Mouse (Mus musculus): ENCODE results near the gene Ndufv1.
"Not testable (repeated sequence)": the region's sequence is repeated elsewhere in the genome, so short reads cannot be mapped to it uniquely, and the experiment has no call there.

The Ndufv1 gene

DNA sequence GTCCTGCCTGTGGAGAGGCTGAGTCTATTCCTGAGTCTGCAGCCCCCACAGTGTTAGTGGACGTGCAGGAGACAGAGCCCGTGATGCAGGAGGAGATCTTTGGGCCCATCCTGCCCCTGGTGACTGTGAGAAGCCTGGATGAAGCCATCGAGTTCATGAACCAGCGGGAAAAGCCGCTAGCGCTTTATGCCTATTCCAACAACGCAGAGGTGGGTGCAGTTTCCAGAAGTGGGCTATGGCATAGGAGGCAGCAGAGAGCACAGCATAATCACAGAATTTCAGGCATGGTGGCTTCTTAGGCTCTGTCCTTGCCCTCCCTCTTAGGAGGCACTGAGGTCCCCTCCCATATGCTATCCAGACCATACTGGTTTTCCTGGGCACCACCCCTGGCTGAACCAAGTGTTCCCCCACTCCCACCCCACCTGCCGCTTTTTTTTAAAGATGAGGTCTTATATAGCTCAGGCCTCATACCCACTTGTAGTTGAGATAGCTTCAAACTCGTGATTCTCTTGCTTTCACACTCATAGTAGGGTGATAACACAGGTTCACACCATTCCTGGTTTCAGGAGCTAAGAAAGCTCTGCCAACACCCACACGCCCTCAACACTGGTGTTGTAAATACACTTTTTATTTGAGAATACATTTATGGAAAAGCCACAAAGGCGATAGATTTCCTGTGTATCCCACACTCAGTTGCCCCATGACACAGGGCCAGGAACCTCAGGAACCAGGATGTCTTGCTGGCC is 46.1 kb downstream of the Ndufv1 start:
- DNase-seq: no peak

DNA sequence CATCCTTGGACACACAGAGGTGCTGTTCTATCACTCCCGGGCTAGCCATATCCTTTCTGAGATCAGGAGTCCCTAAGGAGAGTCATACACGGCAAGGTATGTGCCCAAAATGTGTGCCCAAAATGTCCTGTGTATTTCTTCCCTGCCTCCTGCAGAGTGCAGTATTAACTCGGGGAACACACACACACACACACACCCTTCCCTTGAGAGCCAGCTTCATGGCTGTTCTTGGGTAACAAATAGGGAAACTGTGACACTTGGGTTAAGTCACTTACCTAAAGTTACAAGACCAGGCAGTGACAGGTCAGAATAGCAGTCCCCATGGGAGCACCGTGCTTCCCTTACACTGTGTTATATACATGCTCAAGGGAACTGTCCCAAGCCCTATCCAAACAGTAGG is 48.6 kb downstream of the Ndufv1 start:
- no peak for DNase-seq

DNA sequence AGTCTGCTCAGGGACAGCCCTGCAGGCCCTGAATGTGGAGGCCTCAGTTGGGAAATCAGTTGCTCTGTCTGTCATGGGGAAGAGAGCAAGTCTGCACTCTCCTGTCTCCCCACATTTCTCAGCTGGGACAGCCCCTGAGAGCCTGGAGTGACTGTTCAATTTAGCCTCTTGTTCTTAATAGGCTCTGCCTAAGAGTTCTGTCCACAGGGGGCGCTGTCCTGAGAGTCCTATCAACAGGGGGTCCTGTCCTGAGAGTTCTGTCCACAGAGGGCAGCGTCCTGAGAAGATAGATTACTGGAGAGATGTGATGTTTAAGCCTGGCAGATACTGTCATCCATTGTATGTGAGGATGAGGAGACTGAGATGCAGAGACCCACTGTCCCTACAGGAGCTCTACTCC is 50.1 kb downstream of the Ndufv1 start:
- DNase-seq: peak; percentile 29

DNA sequence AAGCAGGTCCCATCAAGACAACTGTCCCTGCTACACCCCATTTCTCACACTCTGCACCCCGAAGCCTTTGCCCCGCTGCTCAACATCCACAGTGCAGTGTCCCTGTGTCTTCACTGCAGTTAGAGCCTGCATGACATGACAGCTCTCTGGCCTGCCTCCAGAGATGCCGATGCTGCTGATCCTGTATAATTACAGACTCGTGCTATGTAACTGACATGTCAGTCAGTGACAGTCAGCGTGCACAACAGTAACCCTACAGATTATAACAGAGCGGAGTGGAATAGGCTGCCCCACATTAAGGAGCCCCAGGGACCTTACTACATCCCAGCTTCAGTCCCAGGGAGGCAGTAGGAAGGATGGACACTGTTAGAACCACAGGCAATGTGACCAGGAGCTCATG is 50.8 kb downstream of the Ndufv1 start:
- DNase-seq: not testable (repeated sequence)

DNA sequence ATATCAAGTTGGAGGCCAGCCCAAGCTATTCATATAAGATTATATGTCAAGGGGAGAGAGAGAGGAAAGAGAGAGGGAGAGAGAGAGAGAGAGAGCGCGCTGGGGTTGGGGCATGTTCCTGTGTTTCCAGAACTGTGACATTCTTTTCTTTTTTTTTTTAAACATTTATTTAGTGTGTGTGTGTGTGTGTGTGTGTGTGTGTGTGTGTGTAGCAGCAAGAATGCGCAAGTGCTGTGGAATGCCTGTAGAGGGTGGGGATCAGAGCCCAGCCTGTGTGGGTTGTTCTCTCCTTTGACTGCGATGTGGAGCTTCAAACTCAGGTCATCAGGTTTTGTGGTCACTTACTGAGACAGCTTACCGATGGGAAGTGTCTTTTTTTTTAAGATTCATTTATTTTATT is 52.4 kb downstream of the Ndufv1 start:
- DNase-seq: no peak

DNA sequence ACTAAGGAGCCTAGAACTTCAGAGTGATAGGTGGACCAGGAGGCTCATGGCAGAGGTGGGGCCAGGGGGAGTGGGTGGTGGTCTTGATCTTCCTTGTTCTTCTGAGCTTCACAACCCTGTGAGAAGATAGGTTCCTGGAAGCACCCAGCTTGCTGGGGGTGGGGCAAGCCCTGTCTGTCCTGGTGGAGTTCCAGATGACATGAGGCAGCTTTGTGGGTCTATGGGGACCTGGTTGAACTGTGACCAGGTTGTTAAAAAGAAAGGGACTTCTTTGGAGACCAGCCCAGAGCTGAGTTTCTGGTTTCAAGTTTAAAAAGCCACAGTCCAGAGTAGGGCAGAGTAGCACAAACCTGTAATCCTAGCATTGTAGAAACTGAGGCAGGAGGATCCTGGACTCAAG is 53.6 kb downstream of the Ndufv1 start:
- no peak for DNase-seq

DNA sequence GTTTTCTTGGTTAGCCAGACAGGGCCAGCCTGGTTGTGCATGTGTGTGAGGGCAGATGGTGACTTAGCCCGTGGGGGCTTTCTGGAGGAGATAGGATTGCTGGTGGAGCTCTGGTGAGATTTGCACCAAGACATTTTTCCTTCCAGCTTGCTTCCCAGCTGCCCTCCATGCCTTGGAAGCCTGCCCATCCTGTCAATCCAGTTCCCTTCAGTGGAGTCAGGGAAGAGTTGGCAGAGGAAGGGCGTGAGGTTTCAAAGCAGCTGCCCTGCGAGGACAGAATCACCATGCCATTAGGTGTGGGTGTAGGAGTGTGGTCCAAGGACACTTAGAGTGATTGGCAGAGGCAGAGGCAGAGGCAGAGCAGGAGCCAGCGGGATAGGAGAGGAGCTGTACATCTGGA is 54.1 kb downstream of the Ndufv1 start, which contains the start of gene Aldh3b3:
Gene Aldh3b3, plus strand, starts transcription at position 176 of the 400 bp plus-strand sequence.
- no peak for DNase-seq

Measured in right cerebral cortex, postnatal 4 days (tissue).